Mouse (Mus musculus): Measurements from ENCODE around the gene Acp2.

The Acp2 gene

DNA sequence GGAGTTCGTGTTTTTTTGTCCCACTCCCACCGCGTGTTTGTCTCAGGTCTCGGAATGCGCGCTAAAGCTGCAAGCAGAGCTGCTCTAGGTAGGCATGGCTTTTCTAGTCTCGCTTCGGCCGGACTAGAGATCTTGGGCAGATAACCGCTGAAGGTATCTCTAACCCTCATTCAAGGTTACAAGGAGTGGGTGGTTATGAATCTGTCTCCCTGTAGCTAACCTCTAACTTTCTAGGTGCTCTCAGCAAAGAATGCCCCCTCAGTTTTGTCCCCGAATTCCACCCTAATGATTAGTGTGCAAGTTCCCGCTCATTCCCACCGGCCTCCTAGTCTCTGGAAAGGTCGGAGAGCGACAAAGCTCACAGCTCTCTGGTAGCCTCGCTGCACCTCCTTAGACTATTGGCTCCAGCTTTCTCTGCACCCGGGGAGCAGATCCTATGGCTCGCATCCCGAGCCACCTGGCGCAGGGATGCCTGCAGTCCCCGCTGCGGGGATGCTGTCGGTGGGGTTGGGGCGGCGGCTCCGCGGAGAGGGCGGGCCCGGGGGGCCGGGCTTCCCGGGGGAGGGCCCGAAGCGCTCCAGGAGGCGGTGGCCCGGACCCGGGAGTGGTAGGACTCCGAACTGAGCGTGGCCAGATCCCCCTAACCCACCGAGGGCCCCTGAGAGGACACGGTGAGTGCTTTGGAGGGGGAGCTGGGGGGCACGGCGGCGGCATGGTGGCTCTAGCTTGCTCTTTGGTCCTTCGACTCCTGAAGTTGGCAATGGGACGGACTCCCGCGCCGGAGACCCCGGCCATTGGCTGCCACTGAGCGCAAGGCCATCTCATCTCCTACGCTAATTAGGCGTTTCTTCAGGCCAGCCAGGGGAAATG lies 53.8 kb downstream of the Acp2 start:
- no peak for DNase-seq (ENCODE audit: low read depth, low spot score)

DNA sequence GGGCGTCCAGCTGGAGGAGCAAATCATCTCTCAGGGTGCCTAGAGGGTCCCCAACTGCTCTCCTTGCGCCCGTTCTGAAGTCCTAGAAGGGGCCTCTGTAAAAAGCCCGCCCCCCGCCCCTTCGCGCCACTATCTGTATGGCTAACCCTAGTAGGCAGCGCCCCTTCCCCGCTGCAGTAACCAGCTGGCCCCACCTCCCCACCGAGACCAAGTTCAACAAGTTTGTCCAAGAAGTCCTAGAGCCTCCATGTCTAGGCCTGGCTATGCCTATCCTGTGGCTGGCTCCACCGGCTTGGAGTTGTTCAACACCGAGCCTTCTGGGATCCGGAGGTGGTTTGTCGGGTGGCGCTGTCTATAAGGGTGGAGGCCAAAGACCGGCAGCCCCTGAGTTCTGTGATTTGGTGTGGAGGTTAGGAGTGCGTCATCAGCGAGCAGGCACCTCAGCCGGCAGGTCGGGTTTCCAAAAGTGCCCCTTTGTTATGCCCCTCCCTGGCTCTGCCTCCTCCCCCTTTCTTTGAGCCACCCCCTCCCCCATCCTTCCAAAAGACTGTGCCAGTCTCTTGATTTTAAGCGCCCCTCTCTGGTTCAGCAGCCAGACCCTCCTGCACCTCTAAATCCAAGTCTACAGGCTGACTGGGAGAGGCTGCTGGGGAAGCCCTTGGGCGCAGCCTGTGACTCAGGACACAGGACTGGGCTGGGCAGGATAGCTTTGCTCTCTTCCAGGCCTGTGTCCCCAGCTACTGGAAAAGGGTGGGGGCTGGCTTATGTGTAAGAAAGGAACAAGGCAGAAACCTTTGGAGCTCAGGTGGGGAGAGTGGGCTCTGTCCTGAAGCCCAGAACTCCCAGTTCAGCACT lies 54.7 kb downstream of the Acp2 start:
- DNase-seq (ENCODE audit: low read depth, low spot score): no peak

DNA sequence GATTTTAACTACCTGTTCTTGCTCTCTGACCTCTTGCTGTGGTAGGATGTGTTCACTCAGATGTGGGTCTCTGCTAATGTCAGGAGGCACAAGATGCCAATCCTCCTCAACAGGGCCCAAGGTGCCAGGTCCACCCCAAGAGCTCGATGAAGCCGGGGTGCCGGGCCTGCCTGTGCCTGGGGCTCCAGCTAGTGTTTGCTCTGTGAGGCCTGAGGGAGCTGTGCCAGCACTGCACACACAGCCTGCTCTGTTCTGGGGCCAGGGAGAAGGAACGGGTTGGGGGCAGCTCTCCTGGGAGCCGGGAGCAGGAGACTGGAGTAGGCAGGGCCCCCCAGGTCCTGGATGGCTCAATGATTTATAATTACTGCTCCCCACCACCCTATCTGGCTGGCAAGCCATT lies 55.4 kb downstream of the Acp2 start:
- DNase-seq (ENCODE audit: low read depth, low spot score): no peak

DNA sequence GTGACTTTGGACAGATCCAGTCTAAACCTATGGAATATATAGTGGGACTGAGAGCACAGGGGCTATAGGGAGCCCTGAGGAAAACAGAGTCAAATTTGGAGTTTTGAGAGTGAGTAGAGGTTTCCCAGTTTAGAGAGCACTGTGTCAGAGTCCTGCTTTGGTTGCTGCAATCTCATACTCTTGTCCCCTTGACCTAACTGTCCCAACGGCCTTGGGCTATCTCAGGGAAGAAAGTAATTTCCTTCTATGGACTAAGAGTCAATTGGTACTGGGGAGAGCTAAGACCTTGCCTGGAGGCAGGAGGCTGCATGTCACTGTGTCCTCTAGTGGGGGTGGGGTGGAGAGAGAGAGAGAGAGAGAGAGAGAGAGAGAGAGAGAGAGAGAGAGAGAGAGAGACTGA lies 56.1 kb downstream of the Acp2 start:
- no peak for DNase-seq (ENCODE audit: low read depth, low spot score)

DNA sequence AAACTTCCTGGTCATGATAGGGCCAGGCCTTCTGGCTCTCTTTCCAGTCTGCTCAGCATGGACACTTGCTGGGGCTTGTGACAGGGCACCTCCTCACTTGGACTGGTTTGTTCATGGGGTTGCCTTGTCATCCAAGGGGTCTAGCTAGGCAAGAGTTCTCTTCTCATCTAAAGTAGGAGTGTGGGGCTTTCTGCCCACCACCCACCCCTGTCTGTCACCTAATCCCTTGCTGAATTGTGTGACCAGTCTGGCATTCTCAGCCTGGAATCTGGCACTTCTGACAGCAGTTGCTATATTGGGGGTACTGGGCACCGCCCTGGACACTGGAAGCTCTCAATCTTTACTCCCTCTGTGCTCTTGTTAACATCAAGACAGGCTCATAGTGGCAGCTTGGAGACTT lies 56.8 kb downstream of the Acp2 start:
- peak; percentile 74 for DNase-seq (ENCODE audit: low read depth, low spot score)
